Mouse (Mus musculus) CH12.LX (cell line): Measurements from ENCODE around the gene Btbd2. TPM values are rescaled to one million over a fixed set of nuclear protein-coding genes. Genes with fewer than 3 reads are reported as not detected.

Experiments
- DNase-seq: peaks from one replicate; pipeline ENCODE4 v3.0.0-alpha.2; 2013; ENCODE audit errors: extremely low read depth
- H3K27ac ChIP-seq: 2 replicates; pipeline ENCODE4 v1.5.1; 2012; ENCODE audit warnings: low read depth, mild to moderate bottlenecking, control low read depth, moderate library complexity; ENCODE audit not compliant: insufficient read depth
- H3K27me3 ChIP-seq: replicated peaks from 2 replicates; pipeline ENCODE3; 2012; ENCODE audit warnings: inconsistent platforms
- H3K36me3 ChIP-seq, 2 experiments: replicated peaks in 1 of 2; 2 replicates each; pipeline versions ENCODE3 to v1.6.1; 2012; ENCODE audit warnings: inconsistent platforms in 1 of 2, low read length in 1 of 2, mild to moderate bottlenecking in 1 of 2, mixed read lengths in 1 of 2, moderate library complexity in 1 of 2; ENCODE audit not compliant: control insufficient read depth in 1 of 2, insufficient read depth in 1 of 2
- H3K4me1 ChIP-seq, 2 experiments: 2 replicates each; pipeline ENCODE4 v1.6.1; 2012; ENCODE audit warnings: inconsistent platforms in 1 of 2, moderate library complexity in 1 of 2; ENCODE audit not compliant: insufficient read depth in 2 of 2, control insufficient read depth in 1 of 2
- H3K4me2 ChIP-seq: 2 replicates; pipeline ENCODE4 v1.6.1; 2012; ENCODE audit warnings: low read depth, mild to moderate bottlenecking, control low read depth; ENCODE audit not compliant: poor library complexity, insufficient read depth, severe bottlenecking
- H3K4me3 ChIP-seq, 3 experiments: fragments of 150-350 bp in 1 of 3; sonication (generic) in 1 of 3; replicated peaks in 1 of 3; 2 replicates each; pipeline versions ENCODE3 to v1.5.1; 2011 to 2012; ENCODE audit warnings: low read depth in 2 of 3, low read length in 2 of 3, mild to moderate bottlenecking in 2 of 3, moderate library complexity in 2 of 3, control low read depth in 1 of 3, improper control_type of control experiment in 1 of 3, inconsistent platforms in 1 of 3, mixed read lengths in 1 of 3; ENCODE audit not compliant: poor library complexity in 1 of 3
- H3K79me2 ChIP-seq: replicated peaks from 2 replicates; pipeline ENCODE4 v1.6.1; 2012; ENCODE audit warnings: mild to moderate bottlenecking, moderate library complexity; ENCODE audit not compliant: control insufficient read depth, poor library complexity, insufficient read depth, severe bottlenecking; ENCODE audit errors: extremely low read depth
- H3K9ac ChIP-seq: 2 replicates; pipeline ENCODE4 v1.6.1; 2012; ENCODE audit warnings: low read depth, mild to moderate bottlenecking, control low read depth, moderate library complexity; ENCODE audit not compliant: insufficient read depth
- H3K9me3 ChIP-seq: replicated peaks from 2 replicates; pipeline ENCODE3; 2012; ENCODE audit warnings: low read length, inconsistent platforms, mixed read lengths
- BHLHE40 ChIP-seq: IDR thresholded peaks from 2 replicates; pipeline ENCODE4 v1.6.1; 2011; ENCODE audit warnings: mild to moderate bottlenecking, low read depth, low read length, improper control_type of control experiment
- CHD1 ChIP-seq: IDR thresholded peaks from 2 replicates; pipeline ENCODE4 v1.6.1; 2012; ENCODE audit warnings: low read depth, low read length, improper control_type of control experiment, inconsistent platforms
- CHD2 ChIP-seq: IDR thresholded peaks from 2 replicates; pipeline ENCODE4 v1.6.1; 2011; ENCODE audit warnings: low read length, improper control_type of control experiment
- EP300 ChIP-seq: IDR thresholded peaks from 2 replicates; pipeline ENCODE4 v1.6.1; 2011; ENCODE audit warnings: low read length, improper control_type of control experiment
- IRF4 ChIP-seq: IDR thresholded peaks from 2 replicates; pipeline ENCODE4 v1.6.1; 2014; ENCODE audit warnings: low read depth, mild to moderate bottlenecking, inconsistent platforms, low read length, improper control_type of control experiment
- KAT2A ChIP-seq: IDR thresholded peaks from 2 replicates; pipeline ENCODE4 v1.6.1; 2012; ENCODE audit warnings: low read length, improper control_type of control experiment, inconsistent platforms; ENCODE audit not compliant: insufficient replicate concordance
- MAZ ChIP-seq: IDR thresholded peaks from 2 replicates; pipeline ENCODE4 v1.6.1; 2012; ENCODE audit warnings: low read depth, mild to moderate bottlenecking, inconsistent platforms, low read length, improper control_type of control experiment, moderate library complexity
- MYC ChIP-seq: IDR thresholded peaks from 2 replicates; pipeline ENCODE4 v1.6.1; 2011; ENCODE audit warnings: low read depth, mild to moderate bottlenecking, improper control_type of control experiment, low read length
- NRF1 ChIP-seq: IDR thresholded peaks from 2 replicates; pipeline ENCODE4 v1.6.1; 2014; ENCODE audit warnings: low read depth, mild to moderate bottlenecking, inconsistent platforms, low read length, improper control_type of control experiment, moderate library complexity
- POLR2A ChIP-seq: IDR thresholded peaks from 2 replicates; pipeline ENCODE4 v1.6.1; 2011; ENCODE audit warnings: low read depth, mild to moderate bottlenecking, improper control_type of control experiment, low read length
- RCOR1 ChIP-seq: conservative IDR thresholded peaks from 2 replicates; pipeline ENCODE4 v1.6.1; 2012; ENCODE audit warnings: low read depth, mild to moderate bottlenecking, inconsistent platforms, low read length, improper control_type of control experiment
- USF1 ChIP-seq: IDR thresholded peaks from 2 replicates; pipeline ENCODE4 v1.6.1; 2014; ENCODE audit warnings: low read depth, mild to moderate bottlenecking, inconsistent platforms, low read length, improper control_type of control experiment
- ZC3H11A ChIP-seq: IDR thresholded peaks from 2 replicates; pipeline ENCODE4 v1.6.1; 2012; ENCODE audit warnings: low read depth, mild to moderate bottlenecking, inconsistent platforms, low read length, improper control_type of control experiment
- ZKSCAN1 ChIP-seq: IDR thresholded peaks from 2 replicates; pipeline ENCODE4 v1.6.1; 2012; ENCODE audit warnings: low read depth, inconsistent platforms, low read length, improper control_type of control experiment, borderline replicate concordance
- ZMIZ1 ChIP-seq: IDR thresholded peaks from 2 replicates; pipeline ENCODE4 v1.6.1; 2012; ENCODE audit warnings: low read depth, mild to moderate bottlenecking, inconsistent platforms, low read length, improper control_type of control experiment
- dilution Hi-C: fragments of 300-500 bp; cut with MboI; formaldehyde crosslinking; loops from 2 replicates; pipeline ENCODE4 v1.14.3; 2020; ENCODE audit warnings: low sequenced_read_pairs; ENCODE audit not compliant: extremely low pct_unique_long_range_greater_than_20kb, extremely low pct_ligation_motif_present
- in situ Hi-C: fragments of 300-500 bp; cut with MboI; formaldehyde crosslinking; loops from 3 replicates; pipeline ENCODE4 v1.14.3; 2019; ENCODE audit warnings: low sequenced_read_pairs, low pct_ligation_motif_present, low pct_unique_long_range_greater_than_20kb, mixed read lengths
- polyA plus RNA-seq: library from polyadenylated mRNA; unstranded; fragments of >175 nt; gene quantifications from 2 replicates; pipeline ENCODE4 v1.2.1, GENCODE M21; 2012; ENCODE audit warnings: low read depth; ENCODE audit not compliant: insufficient read length
- total RNA-seq, 2 experiments: library from RNA; depleted of rRNA; stranded (reverse); fragments of 300-350 nt in 1 of 2; fragments of >200 nt in 1 of 2; gene quantifications; 2 replicates each; pipeline ENCODE4 v1.2.3; 2012 to 2014

Btbd2 gene
- total and polyA plus RNA-seq, 3 experiments, result 11.1 to 26.2 (median 19.4) TPM

DNA sequence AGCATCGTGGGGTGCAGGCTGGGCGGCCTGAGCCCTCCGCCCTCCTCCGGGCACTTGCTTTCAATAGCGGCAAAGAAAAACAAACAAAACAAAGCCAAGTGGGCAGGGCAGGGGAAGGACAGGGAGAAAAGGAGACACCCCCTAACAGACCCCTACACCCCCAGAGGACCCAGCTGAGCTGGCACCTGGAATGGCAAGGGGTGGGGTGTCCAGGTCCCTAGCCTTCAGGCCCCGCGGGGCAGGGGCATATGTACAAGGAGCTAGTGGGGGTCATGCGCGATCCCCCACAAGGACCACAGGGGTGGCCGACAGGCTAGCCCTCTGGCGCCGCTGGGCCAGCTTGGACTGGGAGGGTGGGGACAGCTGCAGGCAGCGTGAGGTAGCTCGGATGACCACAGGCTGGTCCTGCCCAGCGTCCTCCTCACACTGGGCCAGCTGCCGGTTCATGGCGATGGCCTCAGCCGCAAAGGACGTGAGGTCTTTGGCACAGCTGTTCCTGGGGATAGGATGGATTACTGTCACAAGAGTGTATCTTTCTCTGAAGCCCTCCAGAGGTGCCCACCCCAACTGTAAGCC lies 10.1 kb upstream of the Btbd2 start:
- dilution Hi-C loops, result no loop called here
- H3K9ac ChIP-seq, result no peak overlapping the region
- peaks cover 63 to 68% of the 10 kb centered on the region in 2 experiments for H3K36me3 ChIP-seq
- no peaks in the 10 kb centered on the region for H3K27me3 ChIP-seq
- no peak overlapping the region; the same call in 1 of the 2 replicates for H3K27ac ChIP-seq
- H3K4me2 ChIP-seq, result no peak overlapping the region
- no peak for TF ChIP-seq MYC
- no peak for TF ChIP-seq ZC3H11A
- no peak for TF ChIP-seq ZKSCAN1
- TF ChIP-seq RCOR1, result no peak
- no peak for TF ChIP-seq MAZ
- TF ChIP-seq EP300, result no peak
- no peak for TF ChIP-seq CHD2
- TF ChIP-seq KAT2A, result no peak
- no peak for TF ChIP-seq BHLHE40
- no peak for TF ChIP-seq CHD1
- no peak for TF ChIP-seq NRF1
- peaks cover 13 to 84% of the 10 kb centered on the region in 2 experiments for H3K4me1 ChIP-seq
- H3K79me2 ChIP-seq, result no peaks in the 10 kb centered on the region
- no peaks in the 10 kb centered on the region for H3K9me3 ChIP-seq
- in situ Hi-C loops, result no loop called here
- no peak overlapping the region for H3K4me3 ChIP-seq
- DNase-seq, result no peak

DNA sequence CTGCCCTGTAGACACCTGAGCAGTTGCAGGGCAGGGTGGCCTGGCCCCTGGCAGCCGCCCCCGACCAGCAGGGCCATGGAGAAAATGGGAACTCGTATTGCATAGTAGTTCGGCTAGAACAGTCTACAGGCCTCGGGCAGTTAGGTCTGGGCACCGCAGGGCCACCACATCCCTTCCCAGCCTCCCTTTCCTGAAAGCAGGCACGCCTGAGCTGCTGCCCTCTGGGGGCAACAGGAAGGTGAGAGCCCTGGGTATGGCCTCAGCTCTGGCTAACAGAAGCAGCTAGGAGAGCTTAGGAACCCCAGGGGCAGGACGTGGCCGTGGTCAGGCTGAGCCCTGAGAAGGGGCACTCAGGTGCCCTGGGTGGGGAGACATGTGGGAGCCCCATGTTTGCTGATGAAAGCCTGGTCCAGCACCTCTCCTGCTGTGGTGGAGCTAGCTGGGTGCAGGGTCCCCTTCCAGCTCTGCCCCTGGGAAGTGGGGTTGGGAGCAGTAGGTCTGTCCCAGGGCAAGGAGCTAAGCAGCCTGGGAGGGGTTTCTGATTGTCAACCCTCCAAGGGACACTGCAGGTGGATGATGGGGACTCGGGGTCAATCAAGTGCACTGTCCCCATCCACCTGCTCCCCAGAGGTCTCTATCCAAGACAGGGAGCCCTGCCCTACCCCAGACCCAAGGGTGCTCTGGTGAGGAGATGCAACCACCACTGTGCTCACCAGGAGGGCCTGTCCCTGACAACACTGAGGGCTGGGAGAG lies 9.3 kb upstream of the Btbd2 start:
- TF ChIP-seq POLR2A (no peak), ZMIZ1 (no peak), IRF4 (no peak), USF1 (no peak)
- no peaks in the 10 kb centered on the region for H3K27me3 ChIP-seq
- no peak overlapping the region for H3K27ac ChIP-seq
- in situ Hi-C loops, result no loop called here
- H3K9me3 ChIP-seq, result no peaks in the 10 kb centered on the region
- H3K36me3 ChIP-seq, result peaks cover 55 to 60% of the 10 kb centered on the region in 2 experiments
- DNase-seq, result no peak
- no peak overlapping the region for H3K4me3 ChIP-seq
- H3K9ac ChIP-seq, result no peak overlapping the region
- peaks cover 13 to 79% of the 10 kb centered on the region in 2 experiments for H3K4me1 ChIP-seq
- no peaks in the 10 kb centered on the region for H3K79me2 ChIP-seq
- no peak overlapping the region for H3K4me2 ChIP-seq
- dilution Hi-C loops, result no loop called here
